Mouse (Mus musculus) heart, embryonic 12.5 days (tissue): ENCODE measurements around the gene Syt3. TPM values are rescaled to one million over a fixed set of nuclear protein-coding genes. Genes with fewer than 3 reads are reported as not detected.

Source experiments
- ATAC-seq: fragments of 200-750 bp; cut with Nextera tagmentation; 2 replicates; pipeline ENCODE4 v1.8.0; 2017; ENCODE audit warnings: moderate TSS enrichment, moderate library complexity; ENCODE audit not compliant: insufficient number of reproducible peaks, low FRiP score
- H3K27ac ChIP-seq: fragments of 300-500 bp; sonication (generic); 2 replicates; pipeline ENCODE4 v1.5.1; 2016; ENCODE audit warnings: mild to moderate bottlenecking, moderate library complexity; ENCODE audit not compliant: poor library complexity, severe bottlenecking
- H3K27me3 ChIP-seq: fragments of 300-500 bp; sonication (generic); replicated peaks from 2 replicates; pipeline ENCODE4 v1.6.1; 2016; ENCODE audit warnings: mild to moderate bottlenecking, moderate library complexity
- H3K36me3 ChIP-seq: fragments of 300-500 bp; sonication (generic); 2 replicates; pipeline ENCODE4 v1.6.1; 2016; ENCODE audit warnings: mild to moderate bottlenecking, moderate library complexity
- H3K4me1 ChIP-seq: fragments of 300-500 bp; sonication (generic); replicated peaks from 2 replicates; pipeline ENCODE4 v1.6.1; 2016; ENCODE audit warnings: mild to moderate bottlenecking
- H3K4me2 ChIP-seq: fragments of 300-500 bp; sonication (generic); 2 replicates; pipeline ENCODE4 v1.6.1; 2016; ENCODE audit warnings: mild to moderate bottlenecking, moderate library complexity
- H3K4me3 ChIP-seq: fragments of 300-500 bp; sonication (generic); 2 replicates; pipeline ENCODE4 v1.5.1; 2016; ENCODE audit warnings: mild to moderate bottlenecking
- H3K9ac ChIP-seq: fragments of 300-500 bp; sonication (generic); 2 replicates; pipeline ENCODE4 v1.6.1; 2016; ENCODE audit warnings: mild to moderate bottlenecking, moderate library complexity
- H3K9me3 ChIP-seq: fragments of 300-500 bp; sonication (generic); replicated peaks from 2 replicates; pipeline ENCODE4 v1.6.1; 2016; ENCODE audit warnings: mild to moderate bottlenecking, moderate library complexity
- WGBS: fragments of 180-500 bp; shearing (Covaris S2); methylation state at CpG from one replicate; pipeline ENCODE4 v1.1.7; 2016; 5-methylcytosine and 5-hydroxymethylcytosine counted together
- polyA plus RNA-seq: library from polyadenylated mRNA; unstranded; fragments of >200 nt; fragmentation: Nextera tagmentation; extraction: Ambion mirVana; gene quantifications from 2 replicates; pipeline ENCODE4 v1.2.1, GENCODE M21; 2016

Gene Syt3
- polyA plus RNA-seq, 1 experiment from 2014 or later: 0.55 TPM

GRCm38 (mm10) chr7:44358886-44359654 is 24.8 kb upstream of the Syt3 start:
- ATAC-seq: peak; percentile 16; the same call in 1 of the 2 replicates
- H3K27ac ChIP-seq: peak overlapping the region; percentile 45
- WGBS: 5% methylated on average over 23 of the region's 26 CpGs
- no peaks in the 10 kb centered on the region for H3K9me3 ChIP-seq
- peak overlapping the region; percentile 97 for H3K4me2 ChIP-seq
- peaks cover 76% of the 10 kb centered on the region for H3K27me3 ChIP-seq
- no peaks in the 10 kb centered on the region for H3K36me3 ChIP-seq
- H3K4me3 ChIP-seq: peak overlapping the region; percentile 60
- H3K9ac ChIP-seq: peak overlapping the region; percentile 73
- peaks cover 41% of the 10 kb centered on the region for H3K4me1 ChIP-seq

- H3K4me2 ChIP-seq: peak overlapping the region; percentile 97
- peak; percentile 79 for ATAC-seq
- WGBS: under 1% methylated on average over 54 of the region's 54 CpGs
- H3K27ac ChIP-seq: peak overlapping the region; percentile 46; the same call in 1 of the 2 replicates
- peaks cover 41% of the 10 kb centered on the region for H3K4me1 ChIP-seq
- peak overlapping the region; percentile 73 for H3K9ac ChIP-seq
- H3K36me3 ChIP-seq: no peaks in the 10 kb centered on the region
- H3K9me3 ChIP-seq: no peaks in the 10 kb centered on the region
- H3K27me3 ChIP-seq: peaks cover 74% of the 10 kb centered on the region
- H3K4me3 ChIP-seq: peak overlapping the region; percentile 60
Observed at GRCm38 (mm10) chr7:44359908-44360672, 23.8 kb upstream of the Syt3 start.

GRCm38 (mm10) chr7:44360792-44361301 is 23.1 kb upstream of the Syt3 start:
- ATAC-seq: peak; percentile 10; the same call in 1 of the 2 replicates
- 13% methylated on average over 21 of the region's 21 CpGs for WGBS
- H3K27me3 ChIP-seq: peaks cover 73% of the 10 kb centered on the region

GRCm38 (mm10) chr7:44372678-44373077 is 11.2 kb upstream of the Syt3 start:
- peaks cover 4% of the 10 kb centered on the region; the same call in 1 of the 2 replicates for H3K27me3 ChIP-seq
- H3K9me3 ChIP-seq: 0 out of 2 replicates have a peak, but pooled peaks cover 5% of the 10 kb centered on the region
- 88% methylated on average over 8 of the region's 8 CpGs for WGBS
- ATAC-seq: no peak
- no peak overlapping the region for H3K4me2 ChIP-seq
- no peak overlapping the region for H3K9ac ChIP-seq
- H3K4me1 ChIP-seq: peaks cover 8% of the 10 kb centered on the region
- H3K4me3 ChIP-seq: no peak overlapping the region
- H3K36me3 ChIP-seq: no peaks in the 10 kb centered on the region
- H3K27ac ChIP-seq: no peak overlapping the region

More at GRCm38 (mm10) chr7:44360792-44361301, 23.1 kb upstream of the Syt3 start:
- H3K4me1 ChIP-seq: peaks cover 41% of the 10 kb centered on the region
- H3K27ac ChIP-seq: no peak overlapping the region
- H3K4me2 ChIP-seq: peak overlapping the region; percentile 97
- H3K36me3 ChIP-seq: no peaks in the 10 kb centered on the region
- H3K9ac ChIP-seq: no peak overlapping the region
- peak overlapping the region; percentile 60 for H3K4me3 ChIP-seq
- H3K9me3 ChIP-seq: no peaks in the 10 kb centered on the region

GRCm38 (mm10) chr7:44373460-44373859 is 10.4 kb upstream of the Syt3 start:
- Histone ChIP-seq H3K4me3 (peak overlapping the region; percentile 61), H3K4me1 (peaks cover 15% of the 10 kb centered on the region), H3K36me3 (no peaks in the 10 kb centered on the region), H3K9me3 (no peaks in the 10 kb centered on the region), H3K9ac (peak overlapping the region; percentile 36; the same call in 1 of the 2 replicates), H3K27ac (no peak overlapping the region), H3K27me3 (peaks cover 4% of the 10 kb centered on the region; the same call in 1 of the 2 replicates), H3K4me2 (peak overlapping the region; percentile 76)
- 12% methylated on average over 7 of the region's 7 CpGs for WGBS
- peak; percentile 4; the same call in 1 of the 2 replicates for ATAC-seq

GRCm38 (mm10) chr7:44373889-44374652 is 9.8 kb upstream of the Syt3 start:
- H3K27me3 ChIP-seq: peaks cover 4% of the 10 kb centered on the region; the same call in 1 of the 2 replicates
- H3K9me3 ChIP-seq: no peaks in the 10 kb centered on the region
- WGBS: under 1% methylated on average over 19 of the region's 19 CpGs
- H3K4me2 ChIP-seq: peak overlapping the region; percentile 76
- no peaks in the 10 kb centered on the region for H3K36me3 ChIP-seq
- H3K9ac ChIP-seq: peak overlapping the region; percentile 69
- ATAC-seq: peak; percentile 87
- H3K27ac ChIP-seq: peak overlapping the region; percentile 27; the same call in 1 of the 2 replicates
- H3K4me3 ChIP-seq: peak overlapping the region; percentile 61
- H3K4me1 ChIP-seq: peaks cover 18% of the 10 kb centered on the region

- H3K36me3 ChIP-seq: no peaks in the 10 kb centered on the region
- peak overlapping the region; percentile 27; the same call in 1 of the 2 replicates for H3K27ac ChIP-seq
- 8% methylated on average over 5 of the region's 5 CpGs for WGBS
- H3K9me3 ChIP-seq: no peaks in the 10 kb centered on the region
- H3K27me3 ChIP-seq: peaks cover 4% of the 10 kb centered on the region; the same call in 1 of the 2 replicates
- H3K9ac ChIP-seq: peak overlapping the region; percentile 69
- no peak for ATAC-seq
- H3K4me3 ChIP-seq: peak overlapping the region; percentile 61
- peaks cover 18% of the 10 kb centered on the region for H3K4me1 ChIP-seq
- peak overlapping the region; percentile 76 for H3K4me2 ChIP-seq
Observed at GRCm38 (mm10) chr7:44374756-44375155, 9.1 kb upstream of the Syt3 start.

GRCm38 (mm10) chr7:44375207-44375606 is 8.7 kb upstream of the Syt3 start:
- no peaks in the 10 kb centered on the region for H3K9me3 ChIP-seq
- peak overlapping the region; percentile 61 for H3K4me3 ChIP-seq
- no peak for ATAC-seq
- no peak overlapping the region for H3K27ac ChIP-seq
- H3K4me2 ChIP-seq: peak overlapping the region; percentile 76
- H3K4me1 ChIP-seq: peaks cover 18% of the 10 kb centered on the region
- no peak overlapping the region; the same call in 1 of the 2 replicates for H3K9ac ChIP-seq
- H3K36me3 ChIP-seq: no peaks in the 10 kb centered on the region
- WGBS: 12% methylated on average over 10 of the region's 10 CpGs
- H3K27me3 ChIP-seq: peaks cover 4% of the 10 kb centered on the region; the same call in 1 of the 2 replicates

- peaks cover 18% of the 10 kb centered on the region for H3K4me1 ChIP-seq
- peaks cover 4% of the 10 kb centered on the region; the same call in 1 of the 2 replicates for H3K27me3 ChIP-seq
- H3K9ac ChIP-seq: no peak overlapping the region
- no peak for ATAC-seq
- H3K36me3 ChIP-seq: no peaks in the 10 kb centered on the region
- H3K9me3 ChIP-seq: no peaks in the 10 kb centered on the region
- no peak overlapping the region for H3K27ac ChIP-seq
- no peak overlapping the region for H3K4me3 ChIP-seq
- no peak overlapping the region for H3K4me2 ChIP-seq
- 61% methylated on average over 3 of the region's 3 CpGs for WGBS
Observed at GRCm38 (mm10) chr7:44375793-44376192, 8.1 kb upstream of the Syt3 start.

- no peaks in the 10 kb centered on the region for H3K36me3 ChIP-seq
- 0 out of 2 replicates have a peak overlapping the region, but pooled peaks have one; percentile 14 for H3K27ac ChIP-seq
- no peaks in the 10 kb centered on the region for H3K9me3 ChIP-seq
- peaks cover 19% of the 10 kb centered on the region for H3K27me3 ChIP-seq
- H3K4me2 ChIP-seq: no peak overlapping the region
- peaks cover 18% of the 10 kb centered on the region for H3K4me1 ChIP-seq
- H3K9ac ChIP-seq: no peak overlapping the region
- WGBS: 22% methylated on average over 4 of the region's 4 CpGs
- H3K4me3 ChIP-seq: no peak overlapping the region
- peak; percentile 36; the same call in 1 of the 2 replicates for ATAC-seq
Observed at GRCm38 (mm10) chr7:44378290-44378689, 5.6 kb upstream of the Syt3 start.
